Mouse (Mus musculus): Measurements from ENCODE around the gene Ust. TPM values are rescaled to one million over a fixed set of nuclear protein-coding genes. Genes with fewer than 3 reads are reported as not detected.

Ust gene
- polyA plus RNA-seq, 1 experiment from 2014 or later: 4.6 TPM

DNA sequence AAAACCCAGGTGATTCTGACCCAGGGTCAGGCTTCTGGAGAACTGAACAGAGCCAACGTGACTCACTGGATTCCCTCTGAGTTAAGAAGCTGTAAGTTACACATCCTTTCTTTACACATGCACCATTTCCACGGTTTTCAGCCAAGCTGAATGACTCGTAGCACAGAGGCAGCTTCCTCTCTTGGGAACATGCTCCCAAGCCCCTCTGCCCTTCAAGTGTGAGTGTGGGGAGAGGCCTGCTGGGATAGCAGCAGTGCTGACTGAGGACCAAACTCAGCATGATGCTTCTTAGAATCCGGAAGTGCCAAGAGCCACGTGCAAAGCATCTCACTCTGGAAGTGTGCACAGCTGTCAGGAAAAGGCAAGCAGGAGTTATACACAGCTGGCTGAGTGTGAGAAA lies 228.0 kb downstream of the Ust start:
- no peaks in the 10 kb centered on the region for H3K9me3 ChIP-seq (replicated peaks; ENCODE audit: control insufficient read depth, low read length)
- H3K9ac ChIP-seq (replicated peaks; ENCODE audit: low read length): no peak overlapping the region
- no peaks in the 10 kb centered on the region for H3K27me3 ChIP-seq (ENCODE audit: control insufficient read depth, insufficient read depth, low read length)
- DNase-seq (ENCODE audit: low spot score) (no peak), ATAC-seq (replicated peaks; ENCODE audit: insufficient number of reproducible peaks, low FRiP score, low TSS enrichment, low read depth) (no peak)
- no peaks in the 10 kb centered on the region; the same call in 1 of the 2 replicates for H3K4me1 ChIP-seq (ENCODE audit: control insufficient read depth, insufficient read depth, low read length)
- 57% methylated on average over 5 of the region's 5 CpGs for WGBS
- no peaks in the 10 kb centered on the region for H3K36me3 ChIP-seq (replicated peaks; ENCODE audit: control insufficient read depth, insufficient read depth, low read depth, low read length)
- no peak overlapping the region for H3K4me3 ChIP-seq (ENCODE audit: low read depth, low read length)
- no peak overlapping the region for H3K4me2 ChIP-seq (ENCODE audit: low read depth, low read length)
- no peak overlapping the region for H3K27ac ChIP-seq (replicated peaks; ENCODE audit: low read depth, low read length)

DNA sequence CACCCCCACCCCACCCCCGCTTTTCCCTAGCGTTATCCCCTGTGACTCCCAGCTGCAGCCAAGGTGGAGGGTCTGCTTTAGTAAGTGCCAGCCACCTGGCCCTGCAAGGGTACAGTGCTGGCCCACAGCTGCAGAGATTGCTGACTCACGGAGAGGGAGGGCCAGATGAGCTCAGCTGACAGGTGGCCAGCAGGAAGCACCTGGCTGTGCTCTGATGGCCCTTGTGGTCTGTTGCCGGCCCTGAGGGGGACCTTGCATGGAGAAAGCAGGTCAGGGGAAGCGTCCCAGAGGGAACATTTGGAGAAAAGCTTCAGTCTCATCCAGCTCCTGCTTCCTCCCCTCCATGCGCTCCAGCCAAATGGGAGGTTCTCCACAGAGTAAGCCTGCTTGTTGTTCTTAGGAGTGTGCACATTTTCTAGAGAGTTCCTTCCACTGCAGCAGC lies 231.3 kb downstream of the Ust start:
- peak; percentile 46; the same call in 1 of the 2 replicates for ATAC-seq (replicated peaks; ENCODE audit: insufficient number of reproducible peaks, low FRiP score, low TSS enrichment, low read depth)
- no peaks in the 10 kb centered on the region for H3K9me3 ChIP-seq (replicated peaks; ENCODE audit: control insufficient read depth, low read length)
- no peaks in the 10 kb centered on the region for H3K36me3 ChIP-seq (replicated peaks; ENCODE audit: control insufficient read depth, insufficient read depth, low read depth, low read length)
- no peaks in the 10 kb centered on the region for H3K27me3 ChIP-seq (ENCODE audit: control insufficient read depth, insufficient read depth, low read length)
- no peak overlapping the region for H3K9ac ChIP-seq (replicated peaks; ENCODE audit: low read length)
- DNase-seq (ENCODE audit: low spot score): peak; percentile 22
- no peaks in the 10 kb centered on the region; the same call in 1 of the 2 replicates for H3K4me1 ChIP-seq (ENCODE audit: control insufficient read depth, insufficient read depth, low read length)
- WGBS: 22% methylated on average over 6 of the region's 6 CpGs
- H3K4me3 ChIP-seq (ENCODE audit: low read depth, low read length): no peak overlapping the region
- H3K27ac ChIP-seq (replicated peaks; ENCODE audit: low read depth, low read length): no peak overlapping the region
- H3K4me2 ChIP-seq (ENCODE audit: low read depth, low read length): no peak overlapping the region

DNA sequence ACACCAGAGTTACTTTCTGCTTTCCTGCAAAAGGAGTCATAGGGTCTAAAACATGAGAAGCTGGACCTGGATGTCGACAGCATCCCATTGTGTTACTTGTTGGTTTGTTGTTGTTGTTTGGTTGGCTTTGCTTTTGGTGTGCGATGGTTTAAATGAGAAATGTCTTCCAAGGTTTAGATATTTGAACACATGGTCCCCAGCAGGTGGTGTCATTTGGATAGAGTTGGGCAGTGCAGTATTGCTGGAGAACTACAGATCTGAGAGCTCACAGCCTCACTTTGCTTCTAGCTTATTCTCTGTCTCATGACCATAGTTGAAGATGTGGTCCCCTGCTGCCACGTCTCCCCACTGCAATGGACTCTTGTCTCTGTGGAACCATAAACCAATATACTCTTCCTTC lies 234.6 kb downstream of the Ust start:
- no peaks in the 10 kb centered on the region for H3K36me3 ChIP-seq (replicated peaks; ENCODE audit: control insufficient read depth, insufficient read depth, low read depth, low read length)
- no peak overlapping the region for H3K9ac ChIP-seq (replicated peaks; ENCODE audit: low read length)
- DNase-seq (ENCODE audit: low spot score): no peak
- no peak for ATAC-seq (replicated peaks; ENCODE audit: insufficient number of reproducible peaks, low FRiP score, low TSS enrichment, low read depth)
- no peak overlapping the region for H3K27ac ChIP-seq (replicated peaks; ENCODE audit: low read depth, low read length)
- no peak overlapping the region for H3K4me3 ChIP-seq (ENCODE audit: low read depth, low read length)
- H3K4me2 ChIP-seq (ENCODE audit: low read depth, low read length): no peak overlapping the region
- no peaks in the 10 kb centered on the region for H3K9me3 ChIP-seq (replicated peaks; ENCODE audit: control insufficient read depth, low read length)
- 90% methylated on average over 3 of the region's 3 CpGs for WGBS
- H3K27me3 ChIP-seq (ENCODE audit: control insufficient read depth, insufficient read depth, low read length): no peaks in the 10 kb centered on the region
- no peaks in the 10 kb centered on the region; the same call in 1 of the 2 replicates for H3K4me1 ChIP-seq (ENCODE audit: control insufficient read depth, insufficient read depth, low read length)

DNA sequence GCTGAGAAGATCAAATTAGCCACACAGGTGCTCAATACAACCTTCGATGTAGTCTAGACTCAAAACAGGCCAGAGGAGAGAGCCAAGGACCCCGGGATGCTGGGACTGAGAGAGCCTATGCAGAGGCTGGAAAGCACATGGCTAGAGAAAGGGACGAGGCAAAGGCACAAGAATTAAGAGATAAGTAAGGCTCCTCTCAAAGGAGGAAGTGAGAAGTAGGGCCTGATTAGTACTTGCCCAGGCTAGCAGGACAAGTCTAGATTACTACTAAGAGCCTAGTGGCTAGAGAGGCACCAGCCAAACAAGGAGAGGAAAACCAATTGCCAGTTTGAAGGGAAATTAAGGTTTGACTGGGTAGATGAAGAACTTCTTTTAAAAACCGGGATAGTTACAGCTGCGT lies 241.5 kb downstream of the Ust start:
- H3K9ac ChIP-seq (replicated peaks; ENCODE audit: low read length): no peak overlapping the region
- no peak overlapping the region for H3K4me2 ChIP-seq (ENCODE audit: low read depth, low read length)
- H3K4me3 ChIP-seq (ENCODE audit: low read depth, low read length): no peak overlapping the region
- H3K27me3 ChIP-seq (ENCODE audit: control insufficient read depth, insufficient read depth, low read length): no peaks in the 10 kb centered on the region
- H3K36me3 ChIP-seq (replicated peaks; ENCODE audit: control insufficient read depth, insufficient read depth, low read depth, low read length): no peaks in the 10 kb centered on the region
- H3K4me1 ChIP-seq (ENCODE audit: control insufficient read depth, insufficient read depth, low read length): no peaks in the 10 kb centered on the region
- DNase-seq (ENCODE audit: low spot score): no peak
- H3K27ac ChIP-seq (replicated peaks; ENCODE audit: low read depth, low read length): no peak overlapping the region
- ATAC-seq (replicated peaks; ENCODE audit: insufficient number of reproducible peaks, low FRiP score, low TSS enrichment, low read depth): no peak
- no peaks in the 10 kb centered on the region for H3K9me3 ChIP-seq (replicated peaks; ENCODE audit: control insufficient read depth, low read length)
- WGBS: 74% methylated on average over 5 of the region's 5 CpGs

DNA sequence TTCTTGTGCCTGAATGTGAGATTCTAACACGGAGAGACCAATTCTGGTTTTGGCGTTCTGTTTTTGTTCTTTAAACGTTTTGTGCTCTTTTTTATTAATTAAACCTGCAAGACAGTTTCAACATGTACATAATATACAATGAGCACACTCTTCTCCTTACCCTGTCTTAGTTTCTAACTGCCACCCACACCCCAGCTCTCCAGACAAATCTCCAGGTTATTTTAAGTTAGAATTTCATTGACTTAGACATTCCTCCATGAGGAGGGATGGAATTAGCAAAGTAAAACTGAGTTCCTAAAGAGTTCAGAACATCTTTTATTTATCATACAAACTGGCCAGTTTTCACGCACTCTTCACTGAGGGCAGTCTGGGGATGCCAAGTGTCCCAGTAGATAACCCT lies 248.9 kb downstream of the Ust start:
- no peaks in the 10 kb centered on the region for H3K9me3 ChIP-seq (replicated peaks; ENCODE audit: control insufficient read depth, low read length)
- no peak overlapping the region for H3K4me2 ChIP-seq (ENCODE audit: low read depth, low read length)
- DNase-seq (ENCODE audit: low spot score) (no peak), ATAC-seq (replicated peaks; ENCODE audit: insufficient number of reproducible peaks, low FRiP score, low TSS enrichment, low read depth) (no peak)
- no peaks in the 10 kb centered on the region for H3K4me1 ChIP-seq (ENCODE audit: control insufficient read depth, insufficient read depth, low read length)
- WGBS: 83% methylated on average over 4 of the region's 4 CpGs
- H3K9ac ChIP-seq (replicated peaks; ENCODE audit: low read length): no peak overlapping the region
- no peak overlapping the region for H3K4me3 ChIP-seq (ENCODE audit: low read depth, low read length)
- no peaks in the 10 kb centered on the region for H3K36me3 ChIP-seq (replicated peaks; ENCODE audit: control insufficient read depth, insufficient read depth, low read depth, low read length)
- H3K27me3 ChIP-seq (ENCODE audit: control insufficient read depth, insufficient read depth, low read length): no peaks in the 10 kb centered on the region
- no peak overlapping the region for H3K27ac ChIP-seq (replicated peaks; ENCODE audit: low read depth, low read length)

DNA sequence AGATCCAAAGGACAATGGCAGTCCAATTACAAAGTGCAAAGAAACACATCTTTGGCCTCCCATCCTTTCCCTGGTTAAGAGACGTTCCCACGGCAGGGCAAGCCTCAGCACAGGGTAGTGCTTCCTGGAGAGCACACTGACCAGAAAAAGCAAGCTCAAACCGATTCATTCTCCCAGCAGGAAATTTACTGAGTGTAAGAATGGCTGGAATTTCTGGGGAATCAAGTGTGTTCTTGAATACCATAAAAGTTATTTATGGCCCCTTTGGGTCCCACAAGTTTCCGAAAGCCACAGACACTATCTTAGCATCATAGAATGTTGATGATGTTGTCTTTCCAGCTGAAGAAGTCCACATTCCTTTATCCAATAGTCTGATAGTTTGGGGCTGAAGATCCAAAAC lies 258.9 kb downstream of the Ust start:
- no peak overlapping the region for H3K9ac ChIP-seq (replicated peaks; ENCODE audit: low read length)
- H3K4me2 ChIP-seq (ENCODE audit: low read depth, low read length): no peak overlapping the region
- H3K36me3 ChIP-seq (replicated peaks; ENCODE audit: control insufficient read depth, insufficient read depth, low read depth, low read length): no peaks in the 10 kb centered on the region
- no peak for ATAC-seq (replicated peaks; ENCODE audit: insufficient number of reproducible peaks, low FRiP score, low TSS enrichment, low read depth)
- no peaks in the 10 kb centered on the region for H3K9me3 ChIP-seq (replicated peaks; ENCODE audit: control insufficient read depth, low read length)
- H3K27ac ChIP-seq (replicated peaks; ENCODE audit: low read depth, low read length): no peak overlapping the region
- 59% methylated on average over 4 of the region's 4 CpGs for WGBS
- H3K4me1 ChIP-seq (ENCODE audit: control insufficient read depth, insufficient read depth, low read length): no peaks in the 10 kb centered on the region
- no peak for DNase-seq (ENCODE audit: low spot score)
- H3K27me3 ChIP-seq (ENCODE audit: control insufficient read depth, insufficient read depth, low read length): no peaks in the 10 kb centered on the region
- H3K4me3 ChIP-seq (ENCODE audit: low read depth, low read length): no peak overlapping the region

DNA sequence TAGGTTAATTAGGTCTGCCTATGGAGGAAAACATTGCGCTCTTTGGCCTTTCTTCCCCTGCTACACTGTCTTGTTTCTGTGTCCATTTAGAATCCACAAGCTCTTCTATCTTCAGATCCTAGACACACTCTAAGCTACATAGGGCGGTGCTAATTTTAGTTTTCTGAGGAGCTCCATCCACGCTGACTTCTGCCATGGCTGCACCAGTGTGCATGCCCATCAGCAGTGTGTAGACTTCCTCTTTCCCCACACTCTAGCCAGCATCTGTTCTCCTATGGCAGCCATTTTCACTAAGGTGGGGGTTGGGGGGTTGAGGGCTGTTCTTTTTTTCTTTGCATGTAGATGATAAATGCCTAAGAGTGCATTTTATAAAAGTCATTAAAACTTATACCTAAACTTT lies 268.6 kb downstream of the Ust start:
- Histone ChIP-seq H3K27ac (replicated peaks; ENCODE audit: low read depth, low read length) (no peak overlapping the region), H3K4me3 (ENCODE audit: low read depth, low read length) (no peak overlapping the region), H3K4me1 (ENCODE audit: control insufficient read depth, insufficient read depth, low read length) (no peaks in the 10 kb centered on the region), H3K27me3 (ENCODE audit: control insufficient read depth, insufficient read depth, low read length) (no peaks in the 10 kb centered on the region), H3K9ac (replicated peaks; ENCODE audit: low read length) (no peak overlapping the region), H3K9me3 (replicated peaks; ENCODE audit: control insufficient read depth, low read length) (no peaks in the 10 kb centered on the region), H3K4me2 (ENCODE audit: low read depth, low read length) (no peak overlapping the region), H3K36me3 (replicated peaks; ENCODE audit: control insufficient read depth, insufficient read depth, low read depth, low read length) (no peaks in the 10 kb centered on the region)
- 92% methylated on average over 3 of the region's 3 CpGs for WGBS
- DNase-seq (ENCODE audit: low spot score) (no peak), ATAC-seq (replicated peaks; ENCODE audit: insufficient number of reproducible peaks, low FRiP score, low TSS enrichment, low read depth) (no peak)

DNA sequence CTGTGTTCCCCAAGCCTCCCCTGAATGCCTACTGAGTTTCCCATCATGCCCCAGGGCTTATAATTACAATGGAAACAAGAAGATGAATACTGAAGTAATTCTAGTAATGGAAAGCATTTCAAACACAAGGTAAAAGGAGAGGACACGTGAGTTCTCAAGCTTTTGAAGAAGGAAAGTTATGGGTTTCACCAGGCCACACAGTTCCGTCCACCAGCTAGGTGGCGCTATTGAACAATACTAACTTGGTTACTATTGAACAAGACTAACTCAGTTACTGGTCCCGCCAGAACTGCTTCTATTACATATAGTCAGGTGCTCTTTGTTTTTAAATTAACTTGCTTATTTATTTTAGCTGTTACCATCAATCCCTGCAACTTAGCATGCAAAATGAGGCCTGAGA lies 276.3 kb downstream of the Ust start:
- H3K4me2 ChIP-seq (ENCODE audit: low read depth, low read length): no peak overlapping the region
- H3K4me1 ChIP-seq (ENCODE audit: control insufficient read depth, insufficient read depth, low read length): no peaks in the 10 kb centered on the region
- H3K9me3 ChIP-seq (replicated peaks; ENCODE audit: control insufficient read depth, low read length): no peaks in the 10 kb centered on the region
- H3K4me3 ChIP-seq (ENCODE audit: low read depth, low read length): no peak overlapping the region
- ATAC-seq (replicated peaks; ENCODE audit: insufficient number of reproducible peaks, low FRiP score, low TSS enrichment, low read depth) (no peak), DNase-seq (ENCODE audit: low spot score) (peak; percentile 75)
- H3K27me3 ChIP-seq (ENCODE audit: control insufficient read depth, insufficient read depth, low read length): no peaks in the 10 kb centered on the region
- H3K27ac ChIP-seq (replicated peaks; ENCODE audit: low read depth, low read length): no peak overlapping the region
- H3K9ac ChIP-seq (replicated peaks; ENCODE audit: low read length): no peak overlapping the region
- H3K36me3 ChIP-seq (replicated peaks; ENCODE audit: control insufficient read depth, insufficient read depth, low read depth, low read length): no peaks in the 10 kb centered on the region
- 15% methylated on average over 4 of the region's 4 CpGs for WGBS
